Mouse (Mus musculus) MEL (cell line): ENCODE results near the gene Ocln. TPM values are rescaled to one million over a fixed set of nuclear protein-coding genes. Genes with fewer than 3 reads are reported as not detected.

ENCODE experiments used
- DNase-seq: peaks from one replicate; pipeline ENCODE4 v3.0.0; 2011; ENCODE audit warnings: low read depth, low spot score
- H3K27ac ChIP-seq: 2 replicates; pipeline ENCODE4 v1.5.1; 2012; ENCODE audit warnings: low read depth, mild to moderate bottlenecking, control low read depth, low read length, moderate library complexity; ENCODE audit not compliant: control insufficient read depth
- H3K27me3 ChIP-seq, 2 experiments: fragments of 150-350 bp in 1 of 2; sonication (generic) in 1 of 2; 2 replicates each; pipeline ENCODE4 v1.6.1; 2012; ENCODE audit warnings: low read length in 2 of 2, mild to moderate bottlenecking in 2 of 2, improper control_type of control experiment in 1 of 2, moderate library complexity in 1 of 2; ENCODE audit not compliant: insufficient read depth in 2 of 2, control insufficient read depth in 1 of 2
- H3K36me3 ChIP-seq, 2 experiments: 2 replicates each; pipeline ENCODE4 v1.6.1; 2012 to 2014; ENCODE audit warnings: low read length in 2 of 2, improper control_type of control experiment in 1 of 2, inconsistent platforms in 1 of 2, mild to moderate bottlenecking in 1 of 2; ENCODE audit not compliant: insufficient read depth in 2 of 2, control insufficient read depth in 1 of 2
- H3K4me1 ChIP-seq, 2 experiments: fragments of 150-350 bp in 1 of 2; sonication (generic) in 1 of 2; 2 replicates each; pipeline ENCODE4 v1.6.1; 2012; ENCODE audit warnings: low read length in 2 of 2, improper control_type of control experiment in 1 of 2, mild to moderate bottlenecking in 1 of 2; ENCODE audit not compliant: insufficient read depth in 2 of 2, control insufficient read depth in 1 of 2
- H3K4me3 ChIP-seq, 2 experiments: fragments of 150-350 bp in 1 of 2; sonication (generic) in 1 of 2; 2 replicates each; pipeline ENCODE4 v1.5.1; 2012; ENCODE audit warnings: low read depth in 2 of 2, low read length in 2 of 2, mild to moderate bottlenecking in 2 of 2, moderate library complexity in 2 of 2, control low read depth in 1 of 2, improper control_type of control experiment in 1 of 2; ENCODE audit not compliant: control insufficient read depth in 1 of 2, insufficient read depth in 1 of 2
- H3K79me2 ChIP-seq: 2 replicates; pipeline ENCODE4 v1.6.1; 2012; ENCODE audit warnings: mild to moderate bottlenecking, low read length, moderate library complexity; ENCODE audit not compliant: control insufficient read depth, poor library complexity, insufficient read depth
- H3K9ac ChIP-seq: 2 replicates; pipeline ENCODE4 v1.6.1; 2012; ENCODE audit warnings: low read depth, mild to moderate bottlenecking, control low read depth, low read length, moderate library complexity; ENCODE audit not compliant: control insufficient read depth, poor library complexity, severe bottlenecking
- H3K9me3 ChIP-seq: fragments of 150-350 bp; sonication (generic); replicated peaks from 2 replicates; pipeline ENCODE4 v1.6.1; 2012; ENCODE audit warnings: mild to moderate bottlenecking, low read length, improper control_type of control experiment, moderate library complexity; ENCODE audit not compliant: insufficient read depth
- CHD1 ChIP-seq: IDR thresholded peaks from 2 replicates; pipeline ENCODE4 v1.6.1; 2012; ENCODE audit warnings: low read depth, mild to moderate bottlenecking, inconsistent platforms, low read length, improper control_type of control experiment
- ELF1 ChIP-seq: IDR thresholded peaks from 2 replicates; pipeline ENCODE4 v1.6.1; 2014; ENCODE audit warnings: low read depth, mild to moderate bottlenecking, inconsistent platforms, low read length, improper control_type of control experiment, moderate library complexity
- EP300 ChIP-seq, 2 experiments: IDR thresholded peaks; 2 replicates each; pipeline ENCODE4 v1.6.1; 2011; ENCODE audit warnings: improper control_type of control experiment in 2 of 2, low read length in 2 of 2, low read depth in 1 of 2, mild to moderate bottlenecking in 1 of 2
- JUND ChIP-seq: IDR thresholded peaks from 2 replicates; pipeline ENCODE4 v1.6.1; 2011; ENCODE audit warnings: low read depth, mild to moderate bottlenecking, improper control_type of control experiment, low read length
- KAT2A ChIP-seq: conservative IDR thresholded peaks from 2 replicates; pipeline ENCODE4 v1.6.1; 2012; ENCODE audit warnings: low read depth, low read length, improper control_type of control experiment, inconsistent platforms
- MAX ChIP-seq: IDR thresholded peaks from 2 replicates; pipeline ENCODE4 v1.6.1; 2011; ENCODE audit warnings: low read length, improper control_type of control experiment
- MEF2A ChIP-seq: IDR thresholded peaks from 2 replicates; pipeline ENCODE4 v1.6.1; 2014; ENCODE audit warnings: low read depth, mild to moderate bottlenecking, inconsistent platforms, low read length, improper control_type of control experiment; ENCODE audit not compliant: poor library complexity, insufficient replicate concordance, severe bottlenecking; ENCODE audit errors: extremely low read depth
- RAD21 ChIP-seq: IDR thresholded peaks from 2 replicates; pipeline ENCODE4 v1.6.1; 2011; ENCODE audit warnings: mild to moderate bottlenecking, low read depth, low read length, improper control_type of control experiment
- TBP ChIP-seq: IDR thresholded peaks from 2 replicates; pipeline ENCODE4 v1.8.0; 2011; ENCODE audit warnings: low read depth, low read length, improper control_type of control experiment
- UBTF ChIP-seq: IDR thresholded peaks from 2 replicates; pipeline ENCODE4 v1.6.1; 2012; ENCODE audit warnings: low read depth, mild to moderate bottlenecking, inconsistent platforms, low read length, improper control_type of control experiment, moderate library complexity, borderline replicate concordance; ENCODE audit not compliant: insufficient read depth
- USF1 ChIP-seq: IDR thresholded peaks from 2 replicates; pipeline ENCODE4 v1.6.1; 2014; ENCODE audit warnings: low read depth, mild to moderate bottlenecking, inconsistent platforms, low read length, improper control_type of control experiment, moderate library complexity
- ZMIZ1 ChIP-seq: IDR thresholded peaks from 2 replicates; pipeline ENCODE4 v1.6.1; 2012; ENCODE audit warnings: low read depth, mild to moderate bottlenecking, inconsistent platforms, low read length, improper control_type of control experiment, moderate library complexity
- polyA plus RNA-seq, 2 experiments: library from polyadenylated mRNA; stranded (reverse) in 1 of 2; unstranded in 1 of 2; fragments of >175 nt in 1 of 2; fragments of >200 nt in 1 of 2; gene quantifications; 2 replicates each; pipeline versions ENCODE4 v1.2.1 to v1.2.4; 2012; ENCODE audit warnings: low replicate concordance in 2 of 2, low read depth in 1 of 2; ENCODE audit not compliant: insufficient read length in 2 of 2, insufficient read depth in 1 of 2, missing spikeins in 1 of 2
- total RNA-seq: library from RNA; depleted of rRNA; stranded (reverse); fragments of 300-350 nt; gene quantifications from 2 replicates; pipeline ENCODE4 v1.2.3, GENCODE M21; 2012

Ocln gene
- total and polyA plus RNA-seq, 3 experiments = 0.31 to 0.58 TPM; not detected in 1

DNA sequence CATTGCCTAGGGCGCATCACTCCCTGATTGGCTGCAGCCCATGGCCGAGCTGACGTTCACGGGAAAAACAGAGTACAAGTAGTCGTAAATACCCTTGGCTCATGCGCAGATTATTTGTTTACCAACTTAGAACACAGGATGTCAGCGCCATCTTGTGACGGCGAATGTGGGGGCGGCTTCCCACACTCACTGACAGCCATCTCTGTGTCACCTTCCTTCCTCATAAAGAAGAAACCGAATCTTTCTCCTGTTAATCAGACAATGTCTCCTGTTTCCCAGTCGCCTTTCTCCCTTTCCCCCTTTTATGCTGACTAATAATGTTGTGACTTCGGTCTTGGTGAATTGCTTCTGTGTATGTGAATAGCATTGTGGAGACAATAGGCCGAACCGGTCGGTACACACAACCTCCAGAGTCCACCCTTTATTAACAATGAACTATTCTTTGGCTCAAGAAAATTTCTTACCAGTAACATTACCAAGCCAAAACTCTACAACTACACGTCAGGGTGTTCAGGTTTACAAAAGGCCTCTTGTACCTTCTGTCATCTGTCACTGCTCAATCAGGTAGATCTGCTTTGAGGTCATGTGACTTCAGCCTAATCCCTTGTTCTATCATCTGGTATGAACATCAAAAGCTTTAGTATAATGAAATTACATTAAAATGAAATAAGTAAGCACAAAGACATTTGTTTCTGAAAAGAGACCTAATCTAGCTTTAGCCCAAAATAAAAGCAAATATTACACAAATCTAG, 41.7 kb upstream of the Ocln start:
- H3K9ac ChIP-seq = no peak overlapping the region
- no peak overlapping the region for H3K27ac ChIP-seq
- H3K36me3 ChIP-seq = no peaks in the 10 kb centered on the region
- TF ChIP-seq TBP = no peak
- TF ChIP-seq RAD21 = no peak
- TF ChIP-seq USF1 = 0 out of 2 replicates have a peak, but pooled peaks have one; percentile 14
- H3K9me3 ChIP-seq = no peaks in the 10 kb centered on the region
- no peak for DNase-seq
- H3K4me3 ChIP-seq = no peak overlapping the region
- H3K79me2 ChIP-seq = no peaks in the 10 kb centered on the region
- H3K27me3 ChIP-seq = no peaks in the 10 kb centered on the region
- H3K4me1 ChIP-seq = no peaks in the 10 kb centered on the region

- no peaks in the 10 kb centered on the region for H3K36me3 ChIP-seq
- H3K4me3 ChIP-seq = no peak overlapping the region
- no peak overlapping the region for H3K27ac ChIP-seq
- H3K9me3 ChIP-seq = no peaks in the 10 kb centered on the region
- no peak for TF ChIP-seq MEF2A
- no peak for TF ChIP-seq EP300 (IDR thresholded peaks at IDR 0.05; ENCODE audit: low read depth in 1 of 2, low read length in 2 of 2)
- TF ChIP-seq JUND = no peak
- no peak for TF ChIP-seq ELF1
- no peak for TF ChIP-seq UBTF
- no peak for TF ChIP-seq KAT2A
- TF ChIP-seq CHD1 = no peak
- TF ChIP-seq MAX = no peak
- no peak for TF ChIP-seq TBP
- H3K4me1 ChIP-seq = no peaks in the 10 kb centered on the region
- no peak overlapping the region for H3K9ac ChIP-seq
- no peaks in the 10 kb centered on the region for H3K79me2 ChIP-seq
- DNase-seq = no peak
- H3K27me3 ChIP-seq = no peaks in the 10 kb centered on the region; a peak in 1 of 4 replicates
Measured at GRCm38 (mm10) chr13:100588646-100589045, 36.1 kb upstream of the Ocln start.

DNA sequence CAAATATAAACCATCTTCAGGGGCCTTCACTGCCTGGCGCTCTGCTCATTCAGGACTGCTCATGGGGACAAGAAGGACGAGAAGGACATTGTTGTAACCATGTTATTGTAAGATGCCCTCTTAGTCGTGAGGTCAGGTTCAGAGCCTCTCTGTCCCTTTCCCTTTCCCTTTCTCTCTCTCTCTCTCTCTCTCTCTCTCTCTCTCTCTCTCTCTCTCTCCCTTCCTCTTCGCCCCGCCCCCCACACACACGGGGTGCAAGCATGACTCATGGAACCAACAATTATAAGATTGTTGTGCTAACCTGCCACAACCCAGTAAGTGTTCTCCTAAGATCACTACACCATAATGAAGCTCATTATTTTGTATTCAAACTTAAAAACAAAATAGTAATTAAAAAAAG, 29.6 kb upstream of the Ocln start:
- Histone ChIP-seq H3K9ac (no peak overlapping the region), H3K79me2 (no peaks in the 10 kb centered on the region), H3K4me3 (peak overlapping the region; percentile 33 to 35; a peak in 3 of 4 replicates), H3K27me3 (peaks cover 0 to 1% of the 10 kb centered on the region in 2 experiments; a peak in 1 of 4 replicates), H3K27ac (no peak overlapping the region), H3K36me3 (no peaks in the 10 kb centered on the region; a peak in 1 of 4 replicates), H3K4me1 (no peaks in the 10 kb centered on the region; a peak in 1 of 4 replicates), H3K9me3 (no peaks in the 10 kb centered on the region)
- peak; percentile 40 for DNase-seq
- TF ChIP-seq JUND (peak; percentile 95; the same call in 1 of the 2 replicates), ZMIZ1 (no peak)
